Mouse (Mus musculus) embryonic facial prominence, embryonic 15.5 days (tissue): ENCODE measurements at regions not wholly inside any gene's neighbourhood (a gene's known extent, or its start where the extent isn't known, plus 50 kb on each side); places are given as distances from the start of the nearest gene placed in this dataset.

Source experiments
- ATAC-seq: fragments of 200-750 bp; cut with Nextera tagmentation; 2 replicates; pipeline ENCODE4 v1.8.0; 2017; ENCODE audit warnings: low read depth, moderate TSS enrichment; ENCODE audit not compliant: insufficient number of reproducible peaks, low FRiP score, low TSS enrichment
- H3K27ac ChIP-seq: fragments of 300-500 bp; sonication (generic); replicated peaks from 2 replicates; pipeline ENCODE4 v1.5.1; 2015; ENCODE audit warnings: mild to moderate bottlenecking, inconsistent platforms
- H3K27me3 ChIP-seq: fragments of 300-500 bp; sonication (generic); 2 replicates; pipeline ENCODE4 v1.6.1; 2015; ENCODE audit warnings: inconsistent platforms
- H3K36me3 ChIP-seq: fragments of 300-500 bp; sonication (generic); 2 replicates; pipeline ENCODE4 v1.6.1; 2015; ENCODE audit warnings: mild to moderate bottlenecking, inconsistent platforms
- H3K4me1 ChIP-seq: fragments of 300-500 bp; sonication (generic); 2 replicates; pipeline ENCODE4 v1.6.1; 2015; ENCODE audit warnings: inconsistent platforms
- H3K4me2 ChIP-seq: fragments of 300-500 bp; sonication (generic); replicated peaks from 2 replicates; pipeline ENCODE4 v1.6.1; 2015; ENCODE audit warnings: mild to moderate bottlenecking, inconsistent platforms
- H3K4me3 ChIP-seq: fragments of 300-500 bp; sonication (generic); replicated peaks from 2 replicates; pipeline ENCODE4 v1.5.1; 2015; ENCODE audit warnings: mild to moderate bottlenecking, inconsistent platforms
- H3K9ac ChIP-seq: fragments of 300-500 bp; sonication (generic); 2 replicates; pipeline ENCODE4 v1.6.1; 2015; ENCODE audit warnings: inconsistent platforms
- H3K9me3 ChIP-seq: fragments of 300-500 bp; sonication (generic); replicated peaks from 2 replicates; pipeline ENCODE4 v1.6.1; 2016; ENCODE audit warnings: inconsistent platforms
- WGBS: fragments of 180-500 bp; shearing (Covaris S2); methylation state at CpG from one replicate; pipeline ENCODE4 v1.1.7; 2015; 5-methylcytosine and 5-hydroxymethylcytosine counted together

GRCm38 (mm10) chr15:62461398-62462051 lies 1383.5 kb downstream of the Gsdmc2 start:
- Histone ChIP-seq H3K9me3 (no peaks in the 10 kb centered on the region), H3K36me3 (no peaks in the 10 kb centered on the region), H3K27ac (no peak overlapping the region), H3K4me3 (no peak overlapping the region), H3K27me3 (no peaks in the 10 kb centered on the region), H3K4me2 (no peak overlapping the region), H3K4me1 (no peaks in the 10 kb centered on the region; the same call in 1 of the 2 replicates), H3K9ac (no peak overlapping the region)
- WGBS: 85% methylated on average over 7 of the region's 7 CpGs
- ATAC-seq: no peak

- Histone ChIP-seq H3K27me3 (no peaks in the 10 kb centered on the region), H3K36me3 (no peaks in the 10 kb centered on the region), H3K4me2 (no peak overlapping the region), H3K4me1 (no peaks in the 10 kb centered on the region; the same call in 1 of the 2 replicates), H3K27ac (no peak overlapping the region), H3K4me3 (no peak overlapping the region), H3K9ac (no peak overlapping the region), H3K9me3 (no peaks in the 10 kb centered on the region)
- 82% methylated on average over 2 of the region's 2 CpGs for WGBS
- ATAC-seq: no peak
Observed at GRCm38 (mm10) chr15:62460724-62461123, 1384.3 kb downstream of the Gsdmc2 start.

- H3K27me3 ChIP-seq: no peaks in the 10 kb centered on the region
- H3K9ac ChIP-seq: no peak overlapping the region
- H3K27ac ChIP-seq: no peak overlapping the region
- H3K9me3 ChIP-seq: no peaks in the 10 kb centered on the region
- ATAC-seq: no peak
- WGBS: 67% methylated on average over 6 of the region's 6 CpGs
- no peak overlapping the region for H3K4me2 ChIP-seq
- no peaks in the 10 kb centered on the region for H3K36me3 ChIP-seq
- no peaks in the 10 kb centered on the region; the same call in 1 of the 2 replicates for H3K4me1 ChIP-seq
- H3K4me3 ChIP-seq: no peak overlapping the region
Observed at GRCm38 (mm10) chr15:62460026-62460607, 1384.9 kb downstream of the Gsdmc2 start.

- H3K9me3 ChIP-seq: no peaks in the 10 kb centered on the region
- no peaks in the 10 kb centered on the region for H3K4me1 ChIP-seq
- no peak overlapping the region for H3K27ac ChIP-seq
- 20% methylated on average over 2 of the region's 2 CpGs for WGBS
- H3K4me2 ChIP-seq: no peak overlapping the region
- H3K36me3 ChIP-seq: no peaks in the 10 kb centered on the region
- H3K9ac ChIP-seq: no peak overlapping the region
- ATAC-seq: no peak
- H3K27me3 ChIP-seq: no peaks in the 10 kb centered on the region
- H3K4me3 ChIP-seq: no peak overlapping the region
Observed at GRCm38 (mm10) chr15:62457990-62458389, 1387.0 kb downstream of the Gsdmc2 start.

- ATAC-seq: no peak
- H3K36me3 ChIP-seq: no peaks in the 10 kb centered on the region
- 72% methylated on average over 4 of the region's 4 CpGs for WGBS
Observed at GRCm38 (mm10) chr15:62457051-62457664, 1387.8 kb downstream of the Gsdmc2 start.

GRCm38 (mm10) chr15:62456020-62456419 lies 1389.0 kb downstream of the Gsdmc2 start:
- no peak overlapping the region for H3K4me3 ChIP-seq

More at GRCm38 (mm10) chr15:62457051-62457664, 1387.8 kb downstream of the Gsdmc2 start:
- no peaks in the 10 kb centered on the region for H3K27me3 ChIP-seq
- no peak overlapping the region for H3K4me2 ChIP-seq
- H3K4me3 ChIP-seq: no peak overlapping the region
- no peaks in the 10 kb centered on the region for H3K9me3 ChIP-seq
- H3K9ac ChIP-seq: no peak overlapping the region
- no peaks in the 10 kb centered on the region for H3K4me1 ChIP-seq
- H3K27ac ChIP-seq: no peak overlapping the region

GRCm38 (mm10) chr15:62448116-62448515 lies 1396.9 kb downstream of the Gsdmc2 start:
- Histone ChIP-seq H3K4me3 (no peak overlapping the region), H3K36me3 (no peaks in the 10 kb centered on the region), H3K27ac (no peak overlapping the region), H3K4me2 (no peak overlapping the region), H3K9me3 (no peaks in the 10 kb centered on the region), H3K9ac (no peak overlapping the region), H3K27me3 (no peaks in the 10 kb centered on the region), H3K4me1 (no peaks in the 10 kb centered on the region)
- 84% methylated on average over 3 of the region's 3 CpGs for WGBS
- no peak for ATAC-seq

More at GRCm38 (mm10) chr15:62456020-62456419, 1389.0 kb downstream of the Gsdmc2 start:
- Histone ChIP-seq H3K9ac (no peak overlapping the region), H3K27ac (no peak overlapping the region), H3K27me3 (no peaks in the 10 kb centered on the region), H3K4me2 (no peak overlapping the region), H3K9me3 (no peaks in the 10 kb centered on the region), H3K36me3 (no peaks in the 10 kb centered on the region), H3K4me1 (no peaks in the 10 kb centered on the region)
- no peak for ATAC-seq
- 61% methylated on average over 1 of the region's 1 CpGs for WGBS

- WGBS: 77% methylated on average over 5 of the region's 5 CpGs
- Histone ChIP-seq H3K4me3 (no peak overlapping the region), H3K36me3 (no peaks in the 10 kb centered on the region), H3K27ac (no peak overlapping the region), H3K9ac (no peak overlapping the region), H3K4me2 (no peak overlapping the region), H3K9me3 (no peaks in the 10 kb centered on the region), H3K4me1 (no peaks in the 10 kb centered on the region), H3K27me3 (no peaks in the 10 kb centered on the region)
- ATAC-seq: no peak
Observed at GRCm38 (mm10) chr15:62439211-62439610, 1405.8 kb downstream of the Gsdmc2 start.

GRCm38 (mm10) chr15:62436631-62437030 lies 1408.3 kb downstream of the Gsdmc2 start:
- no peak for ATAC-seq
- WGBS: 87% methylated on average over 5 of the region's 5 CpGs
- H3K36me3 ChIP-seq: no peaks in the 10 kb centered on the region
- no peak overlapping the region for H3K9ac ChIP-seq
- no peaks in the 10 kb centered on the region for H3K9me3 ChIP-seq
- no peak overlapping the region for H3K27ac ChIP-seq
- no peaks in the 10 kb centered on the region for H3K4me1 ChIP-seq
- H3K4me2 ChIP-seq: no peak overlapping the region
- no peak overlapping the region for H3K4me3 ChIP-seq
- no peaks in the 10 kb centered on the region for H3K27me3 ChIP-seq

- no peak for ATAC-seq
- no peak overlapping the region for H3K4me2 ChIP-seq
- H3K27ac ChIP-seq: no peak overlapping the region
- H3K9me3 ChIP-seq: no peaks in the 10 kb centered on the region
- WGBS: 91% methylated on average over 4 of the region's 4 CpGs
- no peaks in the 10 kb centered on the region for H3K36me3 ChIP-seq
- no peak overlapping the region for H3K9ac ChIP-seq
- H3K4me1 ChIP-seq: no peaks in the 10 kb centered on the region
- no peak overlapping the region for H3K4me3 ChIP-seq
- no peaks in the 10 kb centered on the region for H3K27me3 ChIP-seq
Observed at GRCm38 (mm10) chr15:62435141-62435680, 1409.8 kb downstream of the Gsdmc2 start.

- WGBS: 95% methylated on average over 1 of the region's 1 CpGs
- H3K27me3 ChIP-seq: no peaks in the 10 kb centered on the region
- no peaks in the 10 kb centered on the region for H3K4me1 ChIP-seq
- no peak overlapping the region for H3K4me2 ChIP-seq
- H3K4me3 ChIP-seq: no peak overlapping the region
- H3K9ac ChIP-seq: no peak overlapping the region
- no peak for ATAC-seq
- no peaks in the 10 kb centered on the region for H3K9me3 ChIP-seq
- no peaks in the 10 kb centered on the region for H3K36me3 ChIP-seq
- H3K27ac ChIP-seq: no peak overlapping the region
Observed at GRCm38 (mm10) chr15:62432742-62433245, 1412.2 kb downstream of the Gsdmc2 start.
